Mouse (Mus musculus): ENCODE measurements at regions not wholly inside any gene's neighbourhood (a gene's known extent, or its start where the extent isn't known, plus 50 kb on each side); places are given as distances from the start of the nearest gene placed in this dataset.
"Not testable (repeated sequence)": the region's sequence is repeated elsewhere in the genome, so short reads cannot be mapped to it uniquely, and the experiment has no call there.

DNA sequence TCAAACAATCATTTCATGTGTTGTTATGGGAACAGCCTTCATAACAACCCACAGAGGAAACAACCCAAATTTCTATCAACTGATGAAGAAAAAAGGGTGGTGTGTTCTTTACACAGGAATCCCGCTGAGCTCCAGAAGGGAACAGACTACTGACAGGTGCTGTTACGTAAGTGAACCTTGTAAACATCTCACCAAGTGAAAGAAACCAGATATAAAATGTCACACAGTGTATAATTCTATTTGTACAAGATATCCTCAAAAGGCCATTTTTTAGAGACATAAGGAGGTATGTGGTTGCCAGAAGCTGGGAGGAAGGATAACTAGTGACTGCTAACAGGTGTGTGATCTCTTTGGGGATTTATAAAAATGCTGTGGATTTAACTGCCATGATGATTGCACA is 119.9 kb downstream of the Plod2 start:
- DNase-seq (ENCODE audit: inconsistent ontology term) = no peak

DNA sequence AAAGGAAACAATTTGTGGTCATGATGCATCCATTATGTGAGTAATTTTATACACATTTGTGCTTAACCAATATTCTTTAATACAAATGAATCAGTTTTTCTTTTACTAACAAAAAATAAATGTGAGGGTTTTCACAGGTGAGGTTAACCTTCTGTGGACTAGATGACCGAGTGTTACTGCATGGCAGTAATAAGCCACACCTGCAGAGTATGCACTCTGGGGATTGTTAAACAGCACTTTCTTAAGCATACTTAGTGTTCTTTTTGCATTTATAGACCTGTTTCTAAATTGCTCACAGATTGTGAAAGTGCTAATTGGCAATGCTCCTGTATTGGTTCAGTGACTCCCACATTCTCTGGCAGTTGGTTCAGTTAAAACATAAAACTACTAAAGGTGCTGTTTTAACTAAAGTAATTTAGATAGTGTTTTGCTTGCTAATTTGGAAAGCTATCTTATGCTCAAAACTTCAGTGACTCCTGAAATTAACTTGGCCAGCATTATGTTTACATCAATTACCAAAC is 125.4 kb downstream of the Plod2 start:
- no peak for DNase-seq (ENCODE audit: inconsistent ontology term)

DNA sequence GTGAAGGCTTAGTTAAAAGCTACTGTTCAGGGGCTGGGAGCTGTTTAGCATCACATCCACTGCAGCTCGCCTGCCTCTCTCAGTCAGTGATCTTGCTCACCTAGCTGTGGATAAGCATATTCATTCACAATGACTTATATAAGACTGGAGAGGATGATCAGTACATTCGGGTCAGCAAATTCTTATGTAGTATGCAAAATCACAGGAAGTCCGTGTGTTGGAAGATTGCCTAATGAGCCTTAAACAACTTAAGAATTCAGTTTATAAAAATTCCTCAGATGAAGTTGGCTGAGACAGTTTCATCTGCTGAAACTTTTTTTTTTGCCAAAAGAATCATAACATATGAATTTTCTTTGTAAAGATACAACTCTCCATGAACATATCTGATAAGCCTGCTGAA is 129.9 kb downstream of the Plod2 start:
- DNase-seq (ENCODE audit: inconsistent ontology term) = peak; percentile 54

DNA sequence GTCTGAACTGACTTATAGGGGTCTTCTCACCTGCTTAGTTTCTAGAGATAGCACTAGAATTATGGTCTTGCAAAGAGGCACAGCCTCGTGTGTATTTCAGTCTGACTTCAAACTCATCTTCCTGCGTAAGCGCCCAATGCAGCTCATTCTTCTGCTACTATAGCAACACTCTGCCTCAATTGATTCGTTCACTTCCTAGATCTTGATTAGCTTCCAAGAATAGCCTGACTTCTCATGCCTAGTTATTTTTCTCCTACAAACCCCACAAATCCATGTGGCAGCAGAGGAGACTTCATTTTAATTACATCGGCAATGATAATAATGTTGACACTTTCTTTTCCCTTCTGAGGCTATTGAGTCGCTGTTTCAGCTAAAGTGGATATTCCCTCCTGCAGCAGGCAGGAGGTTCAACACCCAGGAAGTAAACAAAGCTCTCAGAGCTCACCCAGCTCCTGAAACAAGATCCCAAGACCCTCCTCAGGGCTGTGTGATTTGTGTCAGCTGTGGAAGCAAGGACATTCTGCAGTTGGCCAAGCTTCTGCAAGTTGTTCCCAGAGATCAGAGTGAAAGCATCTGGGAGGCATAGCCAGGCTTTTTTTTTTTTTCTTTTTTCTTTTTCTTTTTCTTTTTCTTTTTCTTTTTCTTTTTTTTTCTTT is 152.5 kb downstream of the Plod2 start:
- no peak for DNase-seq (ENCODE audit: inconsistent ontology term)

DNA sequence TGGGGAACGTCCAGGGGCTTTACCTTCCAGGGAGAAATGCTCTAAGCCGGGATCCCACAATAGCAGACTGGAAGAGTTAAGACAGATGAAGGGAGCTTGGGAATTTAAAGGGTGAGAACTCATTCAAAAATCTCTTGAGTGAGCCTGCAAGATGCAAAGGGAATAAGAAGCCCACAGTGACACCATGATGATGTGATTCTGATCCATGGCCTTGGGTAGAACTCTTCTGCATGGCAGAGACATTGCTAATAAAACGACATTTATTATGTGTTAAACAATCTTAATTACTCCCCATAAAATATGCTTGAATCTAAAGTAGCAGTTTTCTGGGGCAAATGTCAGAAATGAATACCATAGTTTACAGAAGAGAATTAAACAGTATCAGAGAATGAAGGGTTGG is 155.9 kb downstream of the Plod2 start:
- DNase-seq (ENCODE audit: inconsistent ontology term) = no peak

DNA sequence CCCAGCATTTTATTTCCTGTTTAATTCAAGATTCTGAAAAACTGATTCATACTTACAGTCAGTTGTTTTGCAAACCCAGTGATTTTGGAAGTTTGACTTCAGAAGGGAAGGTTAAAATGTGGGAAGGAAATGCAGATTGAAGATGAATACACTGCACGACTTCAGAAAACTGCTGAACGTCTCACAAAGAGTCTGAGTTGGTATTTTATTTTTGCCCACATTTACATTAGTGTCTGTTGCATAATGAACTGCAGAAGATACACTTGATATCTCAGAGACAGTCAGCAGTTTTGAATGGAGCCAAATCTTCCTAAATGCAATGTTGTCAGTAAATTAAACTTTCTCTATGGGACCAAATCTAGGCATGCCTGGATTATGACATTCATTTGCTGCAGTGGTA is 162.7 kb downstream of the Plod2 start:
- DNase-seq (ENCODE audit: inconsistent ontology term) = no peak

DNA sequence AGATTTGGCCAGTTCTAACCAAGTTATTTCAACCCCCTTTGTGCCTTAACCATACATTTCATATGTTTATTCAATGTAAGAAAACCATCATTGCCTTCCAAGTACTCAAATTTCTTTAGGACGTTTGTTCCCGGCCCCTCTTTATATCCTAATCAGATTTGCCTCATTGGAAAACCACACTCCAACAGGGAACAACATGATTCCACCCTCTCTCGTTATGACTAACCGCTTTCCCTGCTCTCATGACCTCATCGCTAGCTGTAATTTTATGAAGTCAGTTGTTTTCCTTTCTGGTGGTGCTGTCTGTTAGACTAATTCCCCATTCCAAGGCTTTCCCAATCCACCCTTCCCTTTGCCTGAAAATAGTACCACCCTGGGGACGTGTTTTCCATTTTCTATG is 165.0 kb downstream of the Plod2 start:
- DNase-seq (ENCODE audit: inconsistent ontology term) = no peak

DNA sequence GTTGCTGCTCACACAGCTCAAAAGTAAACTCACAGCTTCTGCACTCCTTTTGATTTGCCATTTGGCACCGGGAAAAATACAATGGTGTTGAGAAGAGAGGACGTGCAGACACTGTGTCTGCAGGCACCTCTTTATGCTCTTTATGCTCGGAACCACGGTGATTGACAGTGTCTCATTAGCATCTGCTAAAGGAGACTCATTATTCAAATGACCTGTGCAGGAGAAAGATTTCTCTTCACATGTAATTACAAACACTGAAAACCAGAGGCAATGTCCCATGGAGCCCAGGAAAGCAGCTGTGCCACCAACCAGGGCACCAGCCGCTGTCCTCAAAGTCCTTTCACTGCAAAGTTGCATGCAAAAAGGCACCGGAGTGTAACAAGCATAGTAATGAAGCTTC is 175.2 kb downstream of the Plod2 start:
- DNase-seq (ENCODE audit: inconsistent ontology term) = no peak

DNA sequence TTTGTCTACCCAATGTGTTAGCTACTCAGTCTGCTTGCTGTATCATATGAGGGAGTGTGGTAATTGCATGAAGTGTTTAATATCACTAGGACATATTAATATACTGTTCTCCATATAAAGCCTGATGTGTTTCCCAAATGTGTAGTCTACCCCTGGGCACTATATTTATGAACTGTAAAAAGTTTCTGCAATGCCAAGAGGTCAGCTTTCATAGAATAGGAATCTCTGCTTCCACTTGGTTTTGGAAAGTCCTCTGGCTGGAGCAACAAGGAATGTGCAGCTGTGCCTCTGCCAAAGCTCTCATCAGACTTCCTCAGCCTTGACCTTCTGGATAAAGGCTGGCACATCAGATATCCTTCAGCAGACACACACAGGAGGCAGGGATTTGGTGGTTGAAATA is 176.3 kb downstream of the Plod2 start:
- DNase-seq (ENCODE audit: inconsistent ontology term) = no peak

DNA sequence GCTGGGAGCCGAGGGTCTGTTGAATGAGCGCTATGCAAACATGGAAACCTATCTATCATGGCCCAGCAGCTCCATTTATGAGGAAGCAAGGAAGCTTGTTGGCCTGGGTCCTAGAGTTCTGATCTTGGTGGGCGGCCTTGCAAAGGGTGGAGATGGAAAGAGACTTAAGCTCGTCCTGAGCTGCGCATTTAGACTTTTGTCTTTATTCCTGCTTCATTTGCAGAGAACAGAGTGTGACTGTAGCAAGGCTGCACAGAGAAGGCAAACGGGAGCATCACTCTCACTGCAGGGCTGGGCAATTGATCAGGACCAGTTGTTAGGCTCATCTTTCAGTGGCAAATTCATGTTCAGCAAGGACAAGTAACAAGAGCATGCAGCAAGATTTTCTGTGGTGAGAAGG is 177.2 kb downstream of the Plod2 start:
- DNase-seq (ENCODE audit: inconsistent ontology term) = peak; percentile 29

DNA sequence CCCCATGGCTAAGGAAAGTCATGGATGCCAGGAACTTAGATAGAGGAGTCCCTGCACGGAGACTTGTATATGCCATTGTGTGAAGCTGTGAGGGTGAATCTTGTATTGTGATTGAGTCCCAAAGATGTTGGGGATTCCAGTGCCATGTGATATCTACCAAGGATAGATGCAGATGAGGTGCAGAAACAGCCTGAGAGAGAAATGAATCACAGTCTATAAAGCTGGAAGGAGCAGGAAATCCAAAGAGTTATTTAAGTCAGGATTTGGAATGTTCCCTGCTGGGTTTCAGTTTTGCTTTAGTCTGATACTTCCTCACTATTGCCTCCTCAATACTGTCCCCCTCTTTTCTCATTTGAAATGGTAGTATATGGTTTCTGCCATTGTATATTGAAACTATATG is 186.8 kb downstream of the Plod2 start:
- DNase-seq (ENCODE audit: inconsistent ontology term) = no peak

DNA sequence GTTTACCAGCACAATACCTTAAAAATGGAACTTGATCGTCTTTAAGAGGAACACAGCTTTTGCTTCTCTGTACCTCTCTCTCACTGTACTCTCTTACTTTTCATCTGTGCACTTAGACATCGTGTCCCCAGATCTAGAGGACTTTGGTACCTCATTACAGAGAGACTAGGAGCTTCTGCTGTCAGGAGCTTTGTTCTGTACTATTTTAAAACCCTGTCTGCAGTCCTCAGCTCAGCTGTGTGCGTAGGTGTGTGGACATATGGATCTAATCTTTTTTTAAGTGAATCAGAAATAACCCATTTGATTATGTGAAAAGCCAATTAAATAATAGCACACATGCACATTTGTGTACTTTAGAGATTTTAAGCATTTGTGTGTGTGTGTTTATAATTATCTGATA is 189.4 kb downstream of the Plod2 start:
- DNase-seq (ENCODE audit: inconsistent ontology term) = no peak

DNA sequence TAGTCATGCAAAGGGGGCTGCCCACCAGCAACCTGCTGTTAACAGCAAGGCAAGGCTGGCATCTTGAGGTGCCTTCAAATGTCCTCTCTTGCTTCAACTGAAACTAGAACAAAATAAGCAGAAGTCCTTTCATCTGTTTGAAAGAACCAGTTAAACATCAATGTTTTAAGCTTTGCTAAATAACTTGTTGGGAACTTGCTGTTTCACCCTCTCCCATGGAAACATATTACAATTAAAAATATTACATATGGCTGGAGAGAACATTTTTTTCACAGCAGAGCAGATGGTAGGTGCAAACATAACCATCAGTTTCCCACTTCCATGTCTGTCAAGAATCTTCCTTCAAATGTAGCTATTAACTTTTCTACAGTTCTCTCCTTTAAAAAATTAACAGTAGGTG is 225.5 kb downstream of the Plod2 start:
- DNase-seq (ENCODE audit: inconsistent ontology term) = no peak

DNA sequence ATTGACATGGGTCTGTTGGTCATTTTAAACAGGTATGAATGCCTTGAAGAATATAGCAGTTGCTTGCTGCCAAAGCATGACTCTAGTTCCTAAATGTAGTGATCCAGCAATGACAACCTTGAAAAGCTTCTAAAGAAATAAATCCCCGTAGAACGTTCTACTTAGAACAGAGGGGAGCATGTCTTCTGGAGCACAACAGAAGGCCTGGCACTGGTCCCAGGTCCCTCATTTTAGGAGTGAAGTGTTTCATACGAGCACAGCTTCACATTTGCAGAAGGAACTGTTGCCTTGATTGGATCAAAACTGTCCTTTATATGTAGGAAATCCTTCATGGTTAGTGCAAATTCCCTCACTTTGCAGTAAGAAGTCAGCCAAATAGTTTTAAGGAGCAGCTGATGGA is 226.4 kb downstream of the Plod2 start:
- DNase-seq (ENCODE audit: inconsistent ontology term) = no peak

DNA sequence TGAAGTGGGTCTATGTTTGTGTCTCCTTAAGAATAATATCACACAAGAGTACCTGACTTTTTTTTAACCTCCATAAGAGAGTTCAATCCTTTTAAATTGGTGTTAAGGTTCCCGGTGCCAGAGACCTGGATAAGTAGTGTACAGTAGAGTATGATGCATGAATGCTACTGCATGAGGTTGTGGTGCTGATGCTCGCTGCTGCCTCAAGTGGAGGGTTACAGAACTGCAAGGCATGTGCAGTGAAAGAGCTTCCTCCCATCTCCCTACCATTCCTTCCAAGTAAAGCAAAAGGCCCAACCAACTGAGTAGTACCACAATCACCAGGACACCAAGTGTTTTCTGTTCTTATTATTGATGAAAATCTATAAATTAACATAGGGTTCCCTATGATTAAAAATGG is 227.5 kb downstream of the Plod2 start:
- DNase-seq (ENCODE audit: inconsistent ontology term) = no peak

DNA sequence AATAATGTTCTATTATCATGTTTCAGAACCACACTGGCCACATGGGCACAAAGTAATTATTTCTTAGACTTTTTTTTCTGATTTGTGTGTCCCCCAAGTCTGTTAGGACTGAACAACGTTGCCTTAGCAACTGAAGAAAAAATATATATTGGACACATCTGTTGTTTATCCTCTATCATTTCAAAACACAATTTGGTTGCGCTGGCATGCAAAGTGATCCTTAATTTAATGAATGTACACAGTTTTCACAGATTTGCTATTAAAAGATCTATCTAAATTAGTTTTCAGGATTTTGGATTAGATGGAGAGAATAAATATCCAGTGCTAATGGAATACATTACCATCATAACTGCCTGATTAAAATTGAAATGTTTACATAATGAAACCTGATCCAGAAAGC is 229.0 kb downstream of the Plod2 start:
- DNase-seq (ENCODE audit: inconsistent ontology term) = no peak

DNA sequence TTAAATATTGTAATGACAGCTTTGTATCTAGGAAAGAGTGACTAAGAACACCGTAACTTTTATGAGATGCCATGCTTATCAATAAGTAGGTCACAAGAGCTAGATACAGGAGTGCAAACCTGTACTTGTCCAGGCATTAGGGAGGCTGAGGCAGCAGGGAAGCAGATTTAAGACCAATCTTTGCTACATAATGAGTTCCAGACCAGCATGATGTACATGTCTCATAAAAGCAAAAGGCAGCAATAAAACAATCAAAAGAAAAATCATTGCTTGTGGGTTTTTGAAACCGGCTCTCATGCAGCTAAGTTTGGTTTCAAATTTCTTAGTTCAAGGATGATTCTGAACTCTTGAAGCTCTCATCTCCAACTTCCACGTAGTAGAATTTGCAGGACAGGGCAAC is 229.7 kb downstream of the Plod2 start:
- no peak for DNase-seq (ENCODE audit: inconsistent ontology term)

DNA sequence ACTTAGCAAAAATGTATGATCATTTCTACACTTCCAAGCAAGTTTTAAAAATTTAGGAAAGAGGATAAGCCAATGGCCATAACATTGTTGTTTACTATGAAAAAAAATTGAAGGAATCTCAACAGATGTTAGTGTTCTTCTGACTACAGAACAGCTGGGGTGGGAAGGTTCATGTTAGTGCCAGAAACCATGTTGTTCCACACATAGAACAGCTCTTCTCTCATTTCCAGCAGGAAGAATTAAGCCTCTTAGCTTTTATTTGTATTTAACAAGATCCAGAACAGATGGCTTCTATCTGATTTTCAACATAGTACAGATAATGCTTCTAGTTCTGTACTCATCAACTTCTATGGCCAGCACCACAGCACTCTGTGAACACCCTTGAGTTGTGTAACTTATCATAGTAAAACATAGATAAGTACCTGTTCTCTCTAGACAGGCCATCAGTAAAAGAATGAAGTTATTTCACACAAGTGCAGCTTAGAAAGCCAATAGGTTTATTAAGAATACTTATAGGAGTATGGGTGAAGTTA is 241.0 kb downstream of the Plod2 start:
- no peak for DNase-seq (ENCODE audit: inconsistent ontology term)

DNA sequence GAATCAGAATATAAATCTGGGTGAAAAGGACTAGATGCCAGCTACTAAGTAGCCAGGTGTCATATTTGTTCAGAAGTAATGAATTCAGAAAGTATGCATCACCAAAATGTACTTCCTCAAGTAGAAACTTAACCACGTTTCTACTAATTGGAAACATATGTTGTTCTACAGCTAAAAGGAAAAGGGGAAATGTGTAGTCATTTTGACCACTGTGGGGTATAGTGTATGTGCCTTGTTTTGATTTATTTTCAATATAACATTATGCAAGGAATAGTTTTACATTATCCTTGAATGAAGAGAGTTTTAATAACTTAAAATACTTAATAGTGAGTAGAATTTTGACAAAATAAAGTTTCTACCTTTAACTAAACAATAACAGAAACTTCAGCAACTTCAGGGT is 257.7 kb downstream of the Plod2 start:
- DNase-seq (ENCODE audit: inconsistent ontology term) = no peak

DNA sequence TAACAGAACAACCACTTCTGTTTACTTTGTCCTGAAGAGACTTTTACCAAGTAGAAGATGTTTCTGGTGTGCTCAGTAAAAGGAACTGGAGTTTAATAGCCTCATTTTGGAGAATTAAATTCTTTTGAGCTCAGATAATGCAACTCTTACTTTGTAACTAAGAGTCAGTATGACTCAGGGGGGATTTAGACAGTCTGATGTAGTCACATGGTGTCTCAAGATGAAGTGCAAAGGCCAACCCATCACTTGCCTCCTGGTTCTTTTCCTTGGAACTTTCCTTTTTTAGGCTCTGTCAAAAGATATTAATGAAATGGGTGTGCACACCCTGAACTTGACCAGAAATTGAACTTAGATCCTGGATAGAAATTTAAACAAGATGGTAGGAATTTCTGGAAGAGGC is 267.4 kb downstream of the Plod2 start:
- DNase-seq (ENCODE audit: inconsistent ontology term) = no peak

DNA sequence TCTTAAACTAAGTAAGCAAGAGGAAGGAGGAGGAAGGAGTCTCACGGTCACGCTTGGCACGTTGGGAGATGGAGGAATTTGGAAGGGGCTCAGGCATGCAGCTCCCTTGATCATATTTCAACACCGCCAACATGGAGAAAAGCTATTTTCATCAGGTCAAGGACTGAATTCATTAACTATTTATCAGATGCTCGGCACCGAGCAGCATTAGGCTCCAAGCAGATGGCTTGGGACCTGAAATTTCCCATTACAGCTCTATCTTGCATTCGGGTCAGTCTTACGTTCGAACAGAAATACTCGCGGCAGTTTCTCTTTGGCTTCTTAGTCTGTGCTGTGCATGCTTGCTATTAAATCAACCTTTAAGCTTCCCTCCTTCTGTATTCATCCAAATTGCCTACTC is 278.7 kb downstream of the Plod2 start:
- DNase-seq (ENCODE audit: inconsistent ontology term) = peak; percentile 20

DNA sequence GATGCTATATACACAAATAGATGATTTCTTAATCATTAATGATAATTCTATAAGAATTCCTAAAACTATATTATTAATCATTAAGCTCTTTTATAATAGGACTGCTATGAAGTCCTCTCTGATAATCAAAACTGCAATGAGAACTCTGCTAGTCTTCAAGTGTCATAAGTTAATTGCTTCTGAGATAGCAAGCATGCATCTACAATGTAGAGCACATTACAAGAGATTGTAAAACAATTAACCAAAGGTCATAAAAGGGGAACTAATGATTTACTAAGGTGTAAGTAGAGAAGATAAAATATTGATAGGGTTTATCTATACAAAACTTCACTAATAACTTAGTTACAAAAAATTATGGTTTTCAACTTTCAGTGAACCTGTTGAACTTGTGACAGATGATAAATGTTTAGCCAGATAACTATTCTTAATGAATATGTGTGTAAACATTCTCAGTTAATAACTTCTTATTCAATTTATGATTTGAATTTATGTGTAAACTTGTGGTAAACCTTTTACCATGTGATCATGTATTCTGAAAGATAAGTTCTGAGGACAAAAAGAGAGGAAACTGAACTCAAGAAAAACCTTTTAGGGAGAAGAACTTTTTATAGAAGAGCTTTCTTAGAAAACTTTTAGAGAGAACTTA is 284.8 kb downstream of the Plod2 start:
- DNase-seq (ENCODE audit: inconsistent ontology term) = no peak

DNA sequence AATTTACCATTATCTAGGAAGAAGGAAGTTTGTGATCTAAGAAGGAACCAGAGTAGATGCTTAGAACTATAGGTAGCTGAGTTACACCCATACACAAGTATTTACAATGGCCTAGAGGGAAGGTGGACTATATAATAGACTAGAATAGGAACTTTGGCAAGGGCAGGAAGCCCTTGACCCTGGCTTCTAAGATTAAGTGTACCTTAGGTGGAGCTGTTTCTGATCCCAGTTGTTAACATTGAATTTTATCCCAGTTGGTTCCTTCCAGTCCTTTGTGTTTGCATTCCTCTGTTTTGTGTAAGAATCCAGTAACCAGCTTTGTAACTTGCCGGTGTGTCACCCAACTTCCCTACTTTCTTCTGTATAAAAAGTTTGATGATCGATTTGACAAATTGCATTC is 294.1 kb downstream of the Plod2 start:
- not testable (repeated sequence) for DNase-seq (ENCODE audit: inconsistent ontology term)

Data from Muller cell, postnatal 12 days (primary cell).